Mouse (Mus musculus) left cerebral cortex, postnatal 4 days (tissue): Measurements from ENCODE around the gene Samm50. TPM values are rescaled to one million over a fixed set of nuclear protein-coding genes. Genes with fewer than 3 reads are reported as not detected.
A peak's percentile ranks its signal among the peaks of the same experiment; 100 is the strongest.
"Not testable (repeated sequence)": the region's sequence is repeated elsewhere in the genome, so short reads cannot be mapped to it uniquely, and the experiment has no call there.

Experiments
- DNase-seq: peaks from one replicate; pipeline ENCODE4 v3.0.0-alpha.2; 2022
- intact Hi-C: fragments of 180-260 bp; cut with DNase I; formaldehyde crosslinking; loops from one replicate; pipeline ENCODE4 v1.15.1; 2025
- total RNA-seq, 2 experiments: library from RNA; stranded (reverse); gene quantifications; 2 replicates each; pipeline ENCODE4 v1.2.3; 2021

Gene Samm50
- total RNA-seq = 10 to 100 TPM; 91.1 to 93.9 TPM

DNA sequence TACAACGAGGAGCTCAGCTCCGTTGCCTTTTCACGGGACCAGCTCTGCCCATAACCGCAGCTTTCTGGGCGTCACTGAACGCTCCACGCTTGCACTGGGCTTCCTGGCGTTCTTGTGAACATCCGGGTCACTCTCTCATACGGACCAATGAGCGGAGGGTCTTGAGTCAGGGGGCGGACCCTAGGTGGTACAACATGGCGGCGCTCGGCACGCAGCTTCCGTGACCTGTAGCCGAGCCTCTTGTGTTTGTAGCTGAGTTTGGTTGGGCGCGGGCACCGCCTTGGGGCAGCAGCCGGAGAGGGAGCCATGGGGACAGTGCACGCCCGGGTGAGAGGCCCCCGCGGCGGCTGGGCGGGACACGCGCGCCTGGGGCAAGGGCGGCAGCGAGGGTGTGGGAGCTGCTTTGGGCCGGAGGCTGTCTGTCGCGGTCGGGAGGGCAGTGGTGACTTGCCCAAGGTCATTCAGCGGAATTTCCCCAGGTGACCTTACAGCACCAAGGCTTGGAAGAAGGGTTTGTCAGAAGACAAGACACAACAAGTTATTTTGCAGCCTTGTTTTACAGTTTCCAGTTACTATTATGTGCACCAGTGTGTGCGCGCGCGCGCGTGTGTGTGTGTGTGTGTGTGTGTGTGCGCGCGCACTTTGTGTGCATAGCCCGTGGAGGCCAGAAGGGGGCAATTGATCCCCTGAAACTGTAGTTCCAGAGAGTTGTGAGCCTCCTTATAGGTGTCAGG lies at the start of gene Samm50:
TSS of gene Samm50 (plus strand) at position 184 of the 734 bp plus-strand sequence.
- intact Hi-C loops = no loop called here
- DNase-seq = peak; percentile 92

DNA sequence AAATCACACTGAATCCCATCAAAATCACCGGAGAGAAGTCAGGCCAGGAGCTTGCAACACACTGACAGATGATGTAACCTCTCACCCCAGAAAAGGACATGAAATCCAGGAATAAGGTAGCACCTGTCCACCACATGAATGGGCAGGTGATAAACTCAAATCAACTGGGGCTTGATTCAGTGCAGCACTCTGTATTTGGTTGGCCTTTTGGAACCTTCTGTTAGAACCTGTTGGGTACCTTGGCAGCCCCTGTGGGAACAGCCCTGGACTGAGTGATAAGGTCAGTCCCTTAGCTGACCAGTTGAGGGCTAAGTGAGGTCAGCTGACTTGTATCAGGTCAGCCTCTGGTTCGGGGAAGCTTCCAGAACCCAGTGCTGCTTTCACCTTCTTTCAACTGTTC lies 35.9 kb upstream of the Samm50 start:
- intact Hi-C loops = no loop called here
- no peak for DNase-seq

DNA sequence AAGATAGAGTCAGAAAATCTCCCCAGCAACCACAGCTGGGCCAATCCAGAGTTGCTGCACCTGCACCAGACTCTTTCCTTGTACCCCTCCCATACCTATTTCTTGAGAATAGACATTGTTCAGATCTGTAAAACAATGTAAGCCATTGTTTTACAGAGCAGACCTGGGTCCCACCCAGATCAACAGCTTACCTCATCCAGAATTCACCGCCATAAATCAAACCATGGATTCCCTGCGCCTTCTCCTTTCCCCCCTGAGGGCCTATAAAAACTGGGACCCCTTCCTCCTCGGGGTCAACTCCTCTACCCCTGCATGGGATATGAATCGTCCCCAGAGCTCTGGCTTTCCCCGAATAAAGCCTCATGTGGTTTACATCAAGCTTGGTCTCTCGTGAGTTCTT lies 34.5 kb upstream of the Samm50 start:
- DNase-seq, intact Hi-C loops: not testable (repeated sequence)

DNA sequence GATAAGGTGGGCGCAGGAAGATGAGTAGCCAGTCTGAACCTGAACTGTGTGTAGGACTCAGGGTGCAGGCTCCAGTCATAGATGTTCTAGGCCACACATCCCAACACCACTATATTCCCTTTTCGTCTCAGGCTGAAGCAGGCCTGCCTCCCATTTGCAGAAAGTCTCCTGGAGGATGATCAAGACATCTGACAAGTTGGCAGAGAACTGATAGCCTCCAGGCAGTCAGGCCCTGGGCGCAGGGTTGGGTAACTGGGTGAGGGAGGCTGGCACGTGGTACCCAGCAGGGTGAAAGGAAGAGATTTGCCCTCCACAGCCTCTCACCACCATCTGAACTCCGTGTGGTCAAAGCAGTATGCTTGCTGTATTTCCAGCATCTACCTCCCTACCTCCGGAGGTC lies 30.2 kb upstream of the Samm50 start:
- DNase-seq = no peak
- intact Hi-C loops = no loop called here

DNA sequence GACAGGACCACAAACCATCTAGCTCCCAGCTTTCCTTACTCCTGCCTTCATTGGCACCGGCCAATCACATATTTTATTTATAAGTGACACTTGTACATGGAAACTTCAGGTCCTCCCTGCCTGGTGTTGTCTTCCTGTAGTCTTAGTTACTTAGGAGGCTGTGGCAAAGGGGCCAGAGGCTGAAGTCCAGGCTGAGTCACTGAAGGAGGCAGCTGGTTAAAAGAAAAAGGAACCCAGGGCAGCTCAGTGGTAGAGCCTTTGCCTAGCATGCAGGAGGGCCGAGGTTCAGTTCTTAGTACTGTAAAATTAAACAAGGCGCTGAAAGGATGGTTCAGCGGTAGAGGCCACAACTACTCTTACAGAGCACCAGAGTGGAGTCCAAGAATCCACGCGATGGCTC lies 25.2 kb upstream of the Samm50 start:
- DNase-seq = no peak

DNA sequence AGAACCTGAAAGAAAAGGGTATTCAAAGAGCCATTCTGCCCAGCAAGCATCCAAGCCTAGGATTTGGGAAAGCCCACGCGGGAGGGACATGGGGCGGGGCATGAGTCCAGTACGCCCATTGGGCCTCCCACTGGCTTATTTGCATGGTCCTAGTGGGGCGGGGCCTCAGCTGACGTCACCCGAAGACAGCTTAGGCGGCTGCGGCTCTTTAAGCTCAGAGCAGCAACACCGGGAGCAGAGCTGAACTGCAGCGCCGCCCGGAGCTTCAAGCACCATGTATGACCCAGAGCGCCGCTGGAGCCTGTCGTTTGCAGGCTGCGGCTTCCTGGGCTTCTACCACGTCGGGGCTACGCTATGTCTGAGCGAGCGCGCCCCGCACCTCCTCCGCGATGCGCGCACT lies 24.4 kb upstream of the Samm50 start, which contains the start of gene Pnpla3:
TSS of gene Pnpla3 (plus strand) at position 238 of the 400 bp plus-strand sequence.
- intact Hi-C loops = no loop called here
- DNase-seq = peak; percentile 98

More for the DNA sequence above, 25.2 kb upstream of the Samm50 start:
- intact Hi-C loops = no loop called here

DNA sequence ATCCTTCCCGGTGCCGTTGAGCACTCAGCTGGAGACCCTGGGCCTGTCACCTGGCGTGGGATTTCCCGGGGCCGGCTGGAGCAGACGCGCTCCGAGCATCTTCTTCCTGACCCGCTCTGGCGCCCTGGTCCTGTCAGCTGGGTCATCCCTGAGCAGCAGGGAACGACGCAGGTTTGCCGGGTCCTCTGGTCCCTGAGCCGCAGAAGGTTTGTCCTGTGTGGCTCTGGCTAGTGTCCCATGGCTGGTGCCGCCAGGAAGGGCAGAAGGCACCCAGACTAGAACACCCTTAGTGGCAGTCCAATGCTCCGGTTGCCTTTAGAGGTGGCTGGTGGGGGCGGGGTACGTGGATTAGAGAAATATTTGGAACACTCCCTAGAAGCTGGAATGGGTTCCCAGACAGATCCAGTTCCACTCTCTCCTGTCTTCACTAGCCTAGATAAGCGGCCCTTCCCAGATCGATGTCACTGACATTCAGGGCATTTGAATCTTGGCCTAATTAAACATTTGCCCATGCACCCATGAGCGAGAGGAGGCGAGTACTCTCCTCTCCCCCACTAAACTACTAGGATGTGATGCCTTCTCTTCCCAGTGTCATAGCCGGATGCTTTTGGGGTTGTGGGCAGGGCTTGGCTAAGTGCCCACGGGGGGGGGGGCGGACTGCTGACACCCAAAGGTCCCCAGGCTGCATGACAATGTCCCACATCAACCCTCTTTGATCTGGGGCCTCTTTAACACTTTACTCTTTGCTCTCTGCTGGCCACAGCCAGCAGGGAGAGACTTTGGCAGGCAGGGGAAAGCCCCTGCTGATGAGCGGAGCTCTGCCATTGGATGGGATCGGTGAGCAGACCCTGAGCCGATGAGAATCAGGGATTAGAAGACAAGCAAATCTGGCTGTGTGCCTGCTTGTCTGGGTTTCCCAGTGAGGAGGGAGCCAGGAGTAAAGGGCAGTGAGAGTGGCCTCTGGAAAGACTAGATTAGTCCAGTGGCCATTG lies 23.6 kb upstream of the Samm50 start:
- intact Hi-C loops = no loop called here
- DNase-seq = peak; percentile 94

DNA sequence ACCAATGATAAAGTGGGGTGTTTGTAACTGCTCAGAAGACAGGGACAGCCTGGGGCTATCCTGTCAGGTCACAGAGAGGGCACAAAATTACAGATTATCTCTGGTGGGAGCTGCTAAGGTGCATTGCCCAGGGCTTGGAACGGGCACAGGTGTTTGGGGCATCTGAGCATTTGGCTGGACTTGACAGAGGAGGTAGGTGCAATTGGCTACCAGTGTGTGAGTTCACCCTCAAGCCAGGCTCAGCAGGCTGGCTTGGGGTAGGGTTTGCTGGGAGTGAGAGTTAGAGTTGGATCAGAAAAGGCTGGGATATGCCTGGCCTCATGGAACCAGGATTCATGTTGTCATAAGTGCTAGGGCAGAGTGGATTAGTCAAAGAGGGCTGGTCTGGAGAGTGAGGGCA lies 22.5 kb upstream of the Samm50 start:
- intact Hi-C loops = no loop called here
- no peak for DNase-seq

DNA sequence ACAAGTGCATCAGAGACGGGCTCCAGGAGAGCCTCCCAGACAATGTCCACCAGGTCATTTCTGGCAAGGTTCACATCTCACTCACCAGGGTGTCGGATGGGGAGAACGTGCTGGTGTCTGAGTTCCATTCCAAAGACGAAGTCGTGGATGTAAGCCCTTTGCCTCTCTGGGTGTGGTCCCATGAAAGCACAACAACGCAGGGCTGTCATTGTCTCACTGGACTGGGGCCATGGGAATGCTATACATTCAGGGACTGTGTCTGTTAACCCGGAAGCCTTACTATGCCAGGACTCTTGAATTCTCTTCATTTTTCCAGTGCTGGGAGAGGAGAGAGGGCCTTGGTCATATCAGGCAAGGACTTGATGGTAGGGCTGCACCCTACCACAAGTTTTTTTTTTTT lies 20.9 kb upstream of the Samm50 start:
- intact Hi-C loops = no loop called here
- DNase-seq = no peak

DNA sequence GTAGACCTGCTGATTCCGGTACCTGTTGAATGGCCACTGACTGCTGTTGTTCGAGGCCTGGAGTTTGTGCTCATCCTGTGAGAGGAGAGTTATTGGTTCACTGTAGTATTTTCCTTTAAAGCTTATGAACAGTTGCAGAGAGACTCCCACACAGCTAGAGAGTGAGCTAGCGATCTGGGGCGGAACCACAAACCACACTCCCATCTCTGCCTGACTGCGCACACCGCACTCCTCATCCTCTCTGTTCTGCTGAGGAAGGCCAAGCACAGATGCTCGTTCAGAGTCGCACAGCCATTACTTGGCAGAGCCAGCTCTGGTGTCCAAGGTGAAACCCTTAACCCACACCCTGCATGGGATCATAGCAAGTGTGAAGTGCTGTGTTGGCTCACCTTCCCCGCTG lies 13.3 kb upstream of the Samm50 start:
- DNase-seq = no peak
- intact Hi-C loops = no loop called here

DNA sequence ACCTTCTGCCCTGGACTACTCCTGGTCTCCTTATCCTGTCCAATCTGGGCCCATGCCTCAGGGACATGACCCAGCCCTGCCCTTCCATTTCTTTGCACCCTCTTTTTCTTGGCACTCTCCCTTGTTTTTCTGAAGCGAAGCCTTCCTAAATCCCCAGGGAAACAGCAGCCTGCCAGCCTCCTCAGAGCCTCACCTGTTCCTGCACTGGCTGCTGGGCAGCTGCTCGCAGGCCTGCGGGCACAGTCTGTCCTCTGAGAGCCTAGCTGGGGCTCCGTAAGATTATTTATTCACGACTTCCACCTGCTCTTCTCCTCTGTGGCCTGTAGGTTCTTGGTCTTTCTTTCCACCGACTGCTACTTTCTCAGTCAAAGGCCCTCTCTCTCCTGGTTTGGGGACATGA lies 10.0 kb upstream of the Samm50 start:
- intact Hi-C loops = no loop called here
- no peak for DNase-seq

DNA sequence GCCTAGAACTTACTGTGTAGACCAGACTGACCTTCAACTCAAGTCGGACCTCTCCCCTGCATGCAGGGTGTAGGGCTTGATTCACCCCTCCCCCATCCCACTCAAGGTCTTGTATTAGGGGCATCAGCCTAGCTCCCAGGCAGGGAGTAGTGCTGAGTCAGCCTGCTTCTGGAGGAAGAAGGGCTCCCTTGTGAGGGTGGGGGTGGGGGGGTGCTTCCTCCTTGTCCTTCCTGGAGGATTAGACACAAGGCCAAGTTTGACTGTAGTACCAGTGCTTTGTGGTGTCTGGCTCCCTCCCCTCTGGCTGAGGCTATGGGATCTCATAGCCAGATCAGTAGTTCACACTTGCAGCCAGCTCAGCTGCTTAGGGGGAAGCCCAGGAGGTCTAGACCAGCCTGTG lies 8.1 kb upstream of the Samm50 start:
- DNase-seq = no peak
- intact Hi-C loops = no loop called here

DNA sequence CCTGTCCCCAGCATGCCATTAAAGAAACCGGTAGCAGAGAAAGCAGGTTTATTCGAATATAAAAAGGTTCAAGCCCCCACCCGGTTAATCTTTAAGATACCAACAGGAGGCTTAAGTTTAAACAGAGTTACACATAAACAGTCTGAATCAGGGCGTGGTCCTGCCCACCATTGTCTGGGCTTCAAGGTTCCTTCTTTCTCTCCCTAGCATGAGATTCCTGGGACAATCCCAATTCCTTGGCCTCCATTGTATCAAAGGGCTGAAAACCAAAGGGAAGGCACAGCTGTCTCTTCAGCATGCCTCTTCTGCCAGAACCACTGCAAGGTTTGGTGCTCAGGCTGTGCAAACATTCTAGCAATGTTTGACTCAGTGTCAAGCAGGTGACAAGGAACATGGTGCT lies 5.8 kb upstream of the Samm50 start:
- intact Hi-C loops = no loop called here
- no peak for DNase-seq

DNA sequence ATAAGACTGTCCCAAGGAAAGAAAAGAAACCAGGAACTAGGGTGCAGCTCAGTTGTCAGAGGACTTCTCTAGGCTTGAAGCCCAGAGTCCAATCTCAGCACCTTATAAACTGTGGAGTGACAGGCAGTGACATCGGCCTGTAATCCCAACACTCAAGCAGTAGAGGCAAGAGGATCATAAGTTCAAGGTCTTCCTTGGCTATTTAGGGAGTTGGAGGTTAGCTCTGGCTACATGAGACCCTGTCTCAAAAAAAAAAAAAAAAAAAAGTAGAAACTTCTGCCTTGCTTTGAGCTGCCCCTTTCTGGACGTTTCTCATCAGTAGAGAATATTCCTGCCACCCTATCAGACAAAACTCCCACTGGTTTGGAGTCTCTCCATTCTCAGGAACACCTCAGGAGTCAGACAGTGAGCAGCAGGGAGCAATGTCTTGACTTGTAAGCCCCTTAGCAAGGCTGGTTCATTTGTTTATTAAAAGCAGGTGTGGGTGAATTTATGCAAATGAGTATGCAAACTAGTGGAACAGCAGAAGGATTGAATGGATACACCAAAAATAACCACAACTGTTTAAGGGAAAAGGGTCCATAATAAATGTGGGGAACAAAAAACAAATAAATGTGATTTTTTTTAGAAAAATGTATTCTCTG lies 3.0 kb upstream of the Samm50 start:
- intact Hi-C loops = no loop called here
- no peak for DNase-seq

DNA sequence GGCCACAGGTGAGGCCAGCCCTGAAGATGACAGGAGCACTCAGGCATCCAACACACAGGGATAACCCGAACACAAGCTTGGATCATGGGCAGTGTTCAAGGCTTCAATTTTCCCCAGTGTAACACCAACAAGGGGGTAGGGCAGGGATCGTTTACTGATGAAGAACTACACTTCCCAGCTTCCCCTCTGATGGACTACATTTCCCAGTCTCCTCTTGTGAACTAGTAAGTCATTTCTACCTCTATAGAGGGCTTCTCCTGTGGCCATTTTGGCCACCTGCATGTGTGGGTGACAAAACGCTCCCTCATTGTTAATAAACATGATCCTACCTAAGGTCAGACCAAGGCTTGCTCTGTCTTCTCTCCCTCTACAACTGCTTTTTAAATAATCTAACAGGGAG lies 2.2 kb upstream of the Samm50 start:
- no peak for DNase-seq
- intact Hi-C loops = no loop called here

DNA sequence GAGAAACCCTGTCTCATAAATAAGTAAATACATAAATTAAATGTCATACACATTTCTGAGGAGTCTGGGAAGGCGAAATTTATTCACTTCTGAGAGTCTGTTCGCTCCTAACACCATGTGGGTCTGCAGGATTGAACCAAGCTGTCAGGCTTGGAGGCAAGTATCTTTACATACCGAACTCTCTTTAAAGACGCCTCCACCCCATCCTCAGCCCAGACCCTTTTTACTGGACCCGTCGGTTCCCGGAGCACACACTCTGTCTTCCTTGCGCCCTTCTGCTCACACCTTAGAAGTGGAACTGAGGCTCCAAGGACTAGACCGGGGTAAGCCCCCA lies 350 bp upstream of the Samm50 start:
- DNase-seq = no peak
- intact Hi-C loops = no loop called here

DNA sequence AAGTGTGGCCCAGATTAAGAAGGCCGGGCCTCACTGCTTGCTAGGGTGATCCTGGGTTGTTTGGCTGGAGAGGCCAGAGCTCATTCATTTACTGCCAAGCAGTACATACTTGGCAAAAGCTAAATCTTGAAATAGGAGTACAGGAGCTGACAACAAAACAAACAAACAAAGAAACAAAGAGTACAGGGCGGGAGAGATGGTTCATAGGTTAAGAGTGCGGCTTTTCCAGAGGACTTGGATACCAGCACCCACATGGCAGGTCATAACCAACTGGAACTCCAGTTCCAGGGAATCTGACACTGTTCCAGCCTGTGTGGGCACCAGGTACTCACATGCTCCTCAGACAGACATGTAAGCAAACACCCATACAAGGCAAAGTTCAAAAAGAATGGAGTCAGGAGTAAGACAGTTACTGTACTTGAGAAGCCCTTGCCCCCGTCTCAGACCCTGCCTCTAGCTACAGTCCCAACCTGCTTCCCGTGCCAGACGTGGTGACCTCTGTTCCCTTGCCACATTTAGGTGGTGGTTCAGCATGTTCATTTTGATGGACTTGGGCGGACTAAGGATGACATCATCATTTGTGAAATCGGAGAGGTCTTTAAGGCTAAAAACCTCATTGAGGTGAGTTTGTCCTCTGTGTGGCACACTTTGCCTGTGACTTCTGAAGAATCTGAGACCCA lies 4.6 kb downstream of the Samm50 start:
- intact Hi-C loops = no loop called here
- no peak for DNase-seq

DNA sequence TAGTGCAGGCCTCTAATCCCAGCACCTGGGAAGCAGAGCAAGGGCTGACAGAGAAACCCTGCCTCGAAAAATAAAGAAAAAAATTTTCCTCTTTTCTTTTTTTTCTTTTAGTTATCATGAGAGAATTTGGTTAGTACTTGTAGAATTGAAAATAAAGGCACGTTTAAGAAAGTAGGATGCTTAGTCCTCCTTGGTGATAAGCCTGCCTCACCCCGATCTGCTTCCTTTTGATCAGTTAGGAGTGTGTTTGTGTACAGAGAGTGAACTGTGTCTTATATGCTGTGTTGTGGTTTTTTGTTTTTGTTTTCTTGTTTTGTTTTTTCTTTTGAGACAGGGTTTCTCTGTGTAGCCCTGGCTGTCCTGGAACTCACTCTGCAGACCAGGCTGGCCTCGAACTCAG lies 15.3 kb downstream of the Samm50 start:
- DNase-seq = no peak
- intact Hi-C loops = no loop called here

DNA sequence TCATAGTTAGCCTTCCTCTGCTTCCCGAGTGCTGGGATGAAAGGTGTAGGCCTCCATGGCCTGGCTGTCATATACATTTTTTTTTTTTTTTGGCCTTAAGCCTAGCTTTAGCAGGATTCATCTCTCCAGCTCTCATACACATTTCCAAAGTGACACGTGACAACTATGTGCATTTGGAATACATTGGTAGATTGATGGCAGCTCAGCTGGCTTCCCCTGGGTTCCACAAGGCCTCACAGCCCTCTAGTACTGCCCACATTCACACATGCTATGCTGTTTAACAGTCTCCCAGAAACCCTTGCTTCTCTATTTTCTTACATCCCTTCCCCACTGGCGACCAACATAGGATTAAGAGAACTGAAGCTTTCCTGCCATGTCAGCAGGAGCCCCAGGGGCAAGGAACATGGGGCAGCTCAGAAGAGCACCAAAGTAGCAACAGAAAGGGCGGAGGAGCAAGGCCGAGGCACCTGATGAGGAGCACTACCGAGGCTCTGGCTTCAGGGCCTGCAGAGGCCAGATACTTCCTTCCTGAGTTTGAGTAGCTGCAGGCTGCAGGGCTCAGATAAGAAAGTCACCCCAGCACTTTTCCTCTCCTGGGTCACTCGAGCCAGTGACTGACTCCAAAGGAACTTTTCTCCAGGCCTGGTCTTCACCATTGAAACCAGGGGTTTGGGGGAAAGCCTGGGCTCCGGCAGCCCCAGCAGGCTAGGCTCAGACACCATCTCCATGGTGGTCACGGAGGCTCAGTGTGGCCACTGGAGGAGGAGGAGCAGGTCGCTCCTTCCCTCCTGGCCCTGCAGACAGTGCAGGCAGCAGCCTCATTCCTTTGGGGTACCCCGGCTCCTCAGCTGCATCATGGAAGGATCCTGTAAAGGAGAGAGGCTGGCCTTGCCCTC lies 17.7 kb downstream of the Samm50 start:
- intact Hi-C loops = loop anchor here (2.0 kb wide), 1 partner anchor 421 kb away; no protein-coding TSS in a partner anchor

DNA sequence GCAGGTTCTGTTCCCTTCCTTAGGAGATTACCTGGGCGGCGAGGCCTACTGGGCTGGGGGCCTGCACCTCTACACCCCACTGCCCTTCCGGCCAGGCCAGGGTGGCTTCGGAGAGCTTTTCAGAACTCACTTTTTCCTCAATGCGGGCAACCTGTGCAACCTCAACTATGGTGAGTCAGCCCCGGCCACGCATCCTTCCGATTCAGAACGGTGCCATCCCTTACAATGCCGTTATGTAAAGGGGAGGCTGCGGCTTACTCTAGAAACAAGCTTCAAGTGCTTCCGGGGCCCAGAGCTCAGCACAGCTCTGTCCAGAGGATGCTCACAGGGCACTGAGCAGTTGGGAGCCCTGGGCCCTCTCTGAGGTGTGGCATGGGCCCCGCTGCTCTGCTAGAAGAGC lies 18.4 kb downstream of the Samm50 start:
- intact Hi-C loops = no loop called here
- DNase-seq = no peak

More for the DNA sequence above, 17.7 kb downstream of the Samm50 start:
- no peak for DNase-seq
